Mouse (Mus musculus): ENCODE measurements around the gene Larp6. TPM values are rescaled to one million over a fixed set of nuclear protein-coding genes. Genes with fewer than 3 reads are reported as not detected.

The Larp6 gene
- total and polyA plus RNA-seq, 3 experiments = not detected

GRCm38 (mm10) chr9:60756866-60757740 lies 44.3 kb downstream of the Larp6 start:
- no peaks in the 10 kb centered on the region for H3K79me2 ChIP-seq (replicated peaks; ENCODE audit: control insufficient read depth, extremely low read depth, insufficient read depth, poor library complexity, severe bottlenecking)
- peaks cover 2% of the 10 kb centered on the region for H3K9me3 ChIP-seq (replicated peaks; ENCODE audit: low read length)
- no peak overlapping the region for H3K4me2 ChIP-seq (ENCODE audit: insufficient read depth, low read depth, poor library complexity, severe bottlenecking)
- H3K36me3 ChIP-seq (replicated peaks in 1 of 2; ENCODE audit: control insufficient read depth in 1 of 2, insufficient read depth in 1 of 2, low read length in 1 of 2) = no peaks in the 10 kb centered on the region
- peaks cover 0 to 12% of the 10 kb centered on the region in 2 experiments; a peak in 2 of 4 replicates for H3K4me1 ChIP-seq (ENCODE audit: control insufficient read depth in 1 of 2, insufficient read depth in 2 of 2)
- no peak for TF ChIP-seq HCFC1 (IDR thresholded peaks at IDR 0.05; ENCODE audit: low read depth, low read length)
- TF ChIP-seq ETS1 (conservative IDR thresholded peaks at IDR 0.05; ENCODE audit: low read depth, low read length) = no peak
- TF ChIP-seq MYC (IDR thresholded peaks at IDR 0.05; ENCODE audit: low read depth, low read length) = no peak
- DNase-seq (ENCODE audit: extremely low read depth) = no peak
- H3K27me3 ChIP-seq (replicated peaks) = no peaks in the 10 kb centered on the region
- H3K4me3 ChIP-seq (replicated peaks in 1 of 3; ENCODE audit: low read depth in 2 of 3, low read length in 2 of 3, poor library complexity in 1 of 3) = no peak overlapping the region
- no peak overlapping the region for H3K27ac ChIP-seq (ENCODE audit: insufficient read depth, low read depth)
- dilution Hi-C loops (cut with MboI; ENCODE audit: extremely low pct_ligation_motif_present, extremely low pct_unique_long_range_greater_than_20kb, low sequenced_read_pairs) (no loop called here), in situ Hi-C loops (cut with MboI; ENCODE audit: low pct_ligation_motif_present, low pct_unique_long_range_greater_than_20kb, low sequenced_read_pairs) (no loop called here)
- H3K9ac ChIP-seq (ENCODE audit: insufficient read depth, low read depth) = no peak overlapping the region

- no peaks in the 10 kb centered on the region for H3K36me3 ChIP-seq (replicated peaks in 1 of 2; ENCODE audit: control insufficient read depth in 1 of 2, insufficient read depth in 1 of 2, low read length in 1 of 2)
- peaks cover 2% of the 10 kb centered on the region for H3K9me3 ChIP-seq (replicated peaks; ENCODE audit: low read length)
- no peak for TF ChIP-seq MEF2A (IDR thresholded peaks at IDR 0.05; ENCODE audit: borderline replicate concordance, low read depth, low read length)
- no peak for TF ChIP-seq ELF1 (IDR thresholded peaks at IDR 0.05; ENCODE audit: low read depth, low read length)
- TF ChIP-seq CHD2 (IDR thresholded peaks at IDR 0.05; ENCODE audit: low read length) = no peak
- TF ChIP-seq PAX5 (IDR thresholded peaks at IDR 0.05; ENCODE audit: low read length) = no peak
- TF ChIP-seq JUN (IDR thresholded peaks at IDR 0.05; ENCODE audit: insufficient read depth, low read depth, low read length) = no peak
- TF ChIP-seq ZNF384 (IDR thresholded peaks at IDR 0.05; ENCODE audit: low read depth, low read length) = no peak
- TF ChIP-seq MYC (IDR thresholded peaks at IDR 0.05; ENCODE audit: low read depth, low read length) = no peak
- no peak for TF ChIP-seq TCF12 (IDR thresholded peaks at IDR 0.05; ENCODE audit: low read depth, low read length)
- TF ChIP-seq MAFK (IDR thresholded peaks at IDR 0.05; ENCODE audit: insufficient replicate concordance, low read length) = no peak
- no peak for TF ChIP-seq SMC3 (IDR thresholded peaks at IDR 0.05; ENCODE audit: low read depth, low read length)
- no peak for TF ChIP-seq KAT2A (IDR thresholded peaks at IDR 0.05; ENCODE audit: insufficient replicate concordance, low read length)
- no peak for TF ChIP-seq IRF4 (IDR thresholded peaks at IDR 0.05; ENCODE audit: low read depth, low read length)
- no peak for TF ChIP-seq NRF1 (IDR thresholded peaks at IDR 0.05; ENCODE audit: low read depth, low read length)
- TF ChIP-seq JUND (conservative IDR thresholded peaks at IDR 0.05; ENCODE audit: low read depth, low read length) = no peak
- TF ChIP-seq BHLHE40 (IDR thresholded peaks at IDR 0.05; ENCODE audit: low read depth, low read length) = no peak
- TF ChIP-seq MXI1 (IDR thresholded peaks at IDR 0.05; ENCODE audit: low read depth, low read length) = no peak
- no peak for TF ChIP-seq UBTF (IDR thresholded peaks at IDR 0.05; ENCODE audit: low read depth, low read length)
- no peak for TF ChIP-seq MAX (IDR thresholded peaks at IDR 0.05; ENCODE audit: low read length)
- no peak for TF ChIP-seq TBP (conservative IDR thresholded peaks at IDR 0.05; ENCODE audit: low read depth, low read length)
- dilution Hi-C loops (cut with MboI; ENCODE audit: extremely low pct_ligation_motif_present, extremely low pct_unique_long_range_greater_than_20kb, low sequenced_read_pairs) = no loop called here
- no peak overlapping the region for H3K9ac ChIP-seq (ENCODE audit: insufficient read depth, low read depth)
- in situ Hi-C loops (cut with MboI; ENCODE audit: low pct_ligation_motif_present, low pct_unique_long_range_greater_than_20kb, low sequenced_read_pairs) = no loop called here
- no peaks in the 10 kb centered on the region for H3K79me2 ChIP-seq (replicated peaks; ENCODE audit: control insufficient read depth, extremely low read depth, insufficient read depth, poor library complexity, severe bottlenecking)
- H3K27me3 ChIP-seq (replicated peaks) = no peaks in the 10 kb centered on the region
- DNase-seq (ENCODE audit: extremely low read depth) = no peak
- no peak overlapping the region for H3K27ac ChIP-seq (ENCODE audit: insufficient read depth, low read depth)
- peaks cover 0 to 13% of the 10 kb centered on the region in 2 experiments; a peak in 2 of 4 replicates for H3K4me1 ChIP-seq (ENCODE audit: control insufficient read depth in 1 of 2, insufficient read depth in 2 of 2)
- no peak overlapping the region for H3K4me3 ChIP-seq (replicated peaks in 1 of 3; ENCODE audit: low read depth in 2 of 3, low read length in 2 of 3, poor library complexity in 1 of 3)
- H3K4me2 ChIP-seq (ENCODE audit: insufficient read depth, low read depth, poor library complexity, severe bottlenecking) = no peak overlapping the region
Observed at GRCm38 (mm10) chr9:60757817-60758216, 45.0 kb downstream of the Larp6 start.
